Mouse (Mus musculus) CD4-positive, CD25-positive, alpha-beta regulatory T cell, adult 9 weeks (primary cell): ENCODE results near the gene Ppp4r3b. TPM values are rescaled to one million over a fixed set of nuclear protein-coding genes. Genes with fewer than 3 reads are reported as not detected.

Experiments
- polyA plus RNA-seq: library from polyadenylated mRNA; unstranded; fragments of 100-300 nt; shearing (Covaris generic); gene quantifications from one replicate; pipeline ENCODE4 v1.2.1, GENCODE M21; 2017

Ppp4r3b gene
- 237 TPM for polyA plus RNA-seq

DNA sequence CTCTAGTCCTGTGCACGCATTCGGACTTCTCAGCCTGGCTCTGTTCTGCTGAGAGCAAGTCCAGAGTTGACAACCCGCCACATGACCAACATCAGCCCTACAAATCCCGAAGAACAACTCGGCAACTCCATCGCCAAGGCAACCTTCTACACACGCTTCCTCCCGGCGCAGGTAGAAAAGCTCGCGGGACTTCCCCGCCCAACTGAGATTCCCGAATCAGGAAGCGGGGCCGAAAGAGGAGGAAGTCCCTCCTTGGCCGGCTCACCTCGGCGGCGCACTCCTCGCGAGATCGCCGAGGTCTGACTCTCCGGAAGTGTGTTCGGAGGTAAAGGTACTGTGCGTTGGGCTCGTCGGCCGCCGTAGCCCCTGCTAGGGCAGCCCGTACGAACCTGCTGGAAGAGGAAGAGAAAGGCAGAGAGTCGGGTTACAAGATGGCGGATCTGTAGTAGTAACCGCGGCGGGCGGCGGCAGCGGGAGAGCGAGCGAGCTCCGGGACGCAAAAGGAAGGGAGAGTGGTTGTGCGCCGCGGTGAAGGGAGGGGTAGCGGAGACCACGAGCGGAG is at the start of gene Ppp4r3b:
Ppp4r3b (plus strand) TSS at position 328 of the 562 bp plus-strand sequence.

DNA sequence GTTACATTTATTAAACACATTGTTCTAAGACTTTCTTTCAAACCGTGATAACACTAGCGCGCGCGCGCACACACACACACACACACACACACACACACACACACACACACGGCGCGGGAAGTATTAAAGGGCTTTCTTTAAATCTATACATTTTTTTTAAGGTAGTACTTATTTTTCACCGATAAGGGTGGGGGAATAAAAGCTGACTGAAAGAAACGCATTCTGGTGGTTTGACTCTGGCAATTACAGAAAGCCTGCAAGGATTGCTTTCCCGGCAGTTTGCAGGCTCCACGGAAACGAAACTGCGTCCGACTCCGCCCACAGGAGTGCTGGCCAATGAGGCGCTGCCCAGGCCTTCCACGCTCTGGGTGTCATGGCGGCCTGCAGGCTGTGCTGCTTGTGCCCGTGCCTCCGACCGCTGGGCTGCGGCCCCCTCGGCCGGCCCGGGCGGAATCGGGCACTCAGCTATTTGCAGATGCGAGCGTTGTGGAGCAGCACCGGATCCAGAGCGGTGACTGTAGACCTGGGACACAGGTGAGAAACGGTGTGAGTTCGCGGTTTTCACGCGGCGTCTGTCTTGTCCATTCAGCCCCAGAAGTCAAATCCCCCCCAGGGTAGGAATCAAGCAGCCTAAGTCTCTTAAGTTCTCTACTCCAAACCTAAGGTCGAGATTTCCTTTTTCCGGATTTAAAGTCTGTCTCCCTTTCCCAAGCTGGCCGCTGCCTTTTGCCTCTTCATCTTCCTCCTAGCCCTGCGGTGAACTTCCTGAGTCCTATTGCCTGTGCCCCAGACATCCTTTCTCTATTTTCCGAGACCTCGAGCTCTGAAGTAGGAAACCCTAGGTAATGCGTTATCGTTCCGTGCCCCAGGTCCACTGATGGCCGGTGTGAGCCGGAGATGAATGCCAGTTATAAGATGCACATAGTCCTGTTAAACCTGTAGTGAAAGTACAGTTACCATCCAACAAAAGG is 42.0 kb upstream of the Ppp4r3b start, which contains the start of gene Pnpt1:
Pnpt1 (plus strand) TSS at position 360 of the 971 bp plus-strand sequence.

DNA sequence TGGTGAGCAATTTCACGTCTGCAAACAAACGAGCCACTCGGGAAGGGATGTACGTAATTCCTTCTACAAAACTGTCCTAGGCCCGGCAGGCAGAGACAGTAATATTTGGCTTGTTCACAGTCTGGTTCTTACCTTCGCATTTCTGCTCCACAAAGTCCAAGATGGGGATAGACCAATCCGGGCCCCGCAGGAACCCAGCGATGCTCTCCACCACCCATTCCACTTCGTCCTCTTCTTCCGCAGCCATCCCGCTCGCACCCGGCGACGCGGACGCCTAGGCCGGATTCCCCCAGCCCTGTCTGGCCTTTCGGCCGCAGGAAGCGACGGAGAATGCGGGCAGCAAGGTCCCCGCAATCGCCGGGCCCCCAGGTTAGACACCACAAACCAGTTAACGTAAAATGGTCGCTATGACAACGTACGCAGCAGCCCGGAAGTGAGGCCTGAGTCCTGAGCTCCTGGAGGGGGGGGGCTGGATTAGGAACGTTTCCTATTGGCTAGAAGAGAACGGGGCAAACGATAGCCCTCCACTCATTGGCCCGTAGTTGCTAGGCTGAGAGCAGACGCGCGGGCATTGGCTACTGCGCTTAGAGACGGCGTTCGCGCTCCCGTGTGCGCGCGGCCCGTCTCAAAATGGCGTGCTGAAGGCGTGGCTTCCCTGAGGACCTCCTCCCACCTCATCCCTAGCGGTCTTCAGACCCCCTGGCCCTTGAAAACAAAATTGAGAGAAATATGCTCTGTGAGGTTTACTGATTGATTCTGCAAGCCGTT is 74.4 kb downstream of the Ppp4r3b start, which contains the start of gene Cfap36:
Cfap36 (minus strand) TSS at position 527 of the 768 bp plus-strand sequence.

Other genes with a start within 250 kb of the Ppp4r3b start
- gene Pnpt1, start 42.1 kb upstream of the Ppp4r3b start, polyA plus RNA-seq: 44.6 TPM
- 40.6 TPM for gene Cfap36, start 74.5 kb downstream of the Ppp4r3b start, polyA plus RNA-seq
- gene Ccdc88a, start 200.8 kb downstream of the Ppp4r3b start, polyA plus RNA-seq: 0.57 TPM